Mouse (Mus musculus) ES-Bruce4 (cell line): ENCODE measurements at regions not wholly inside any gene's neighbourhood (a gene's known extent, or its start where the extent isn't known, plus 50 kb on each side); places are given as distances from the start of the nearest gene placed in this dataset.

ENCODE experiments used
- H3K27ac ChIP-seq: 2 replicates; pipeline ENCODE4 v1.5.1; 2012; ENCODE audit warnings: low read length, inconsistent platforms; ENCODE audit not compliant: insufficient read depth
- H3K27me3 ChIP-seq: 2 replicates; pipeline ENCODE4 v1.6.1; 2012; ENCODE audit warnings: mild to moderate bottlenecking, low read length, inconsistent platforms; ENCODE audit not compliant: control insufficient read depth, poor library complexity, insufficient read depth, severe bottlenecking
- H3K36me3 ChIP-seq: 2 replicates; pipeline ENCODE4 v1.6.1; 2012; ENCODE audit warnings: inconsistent platforms, mild to moderate bottlenecking, low read length, moderate library complexity; ENCODE audit not compliant: control insufficient read depth, poor library complexity, insufficient read depth, severe bottlenecking
- H3K4me1 ChIP-seq: one replicate; pipeline ENCODE4 v1.8.1; 2011; ENCODE audit warnings: low read length; ENCODE audit not compliant: control insufficient read depth, insufficient read depth
- H3K4me3 ChIP-seq: 2 replicates; pipeline ENCODE4 v1.5.1; 2011; ENCODE audit warnings: low read depth, mild to moderate bottlenecking, low read length
- H3K9ac ChIP-seq: 2 replicates; pipeline ENCODE4 v1.6.1; 2012; ENCODE audit warnings: low read depth, mild to moderate bottlenecking, inconsistent platforms; ENCODE audit not compliant: poor library complexity, severe bottlenecking
- H3K9me3 ChIP-seq: replicated peaks from 2 replicates; pipeline ENCODE4 v1.6.1; 2012; ENCODE audit warnings: mild to moderate bottlenecking, low read length, inconsistent platforms; ENCODE audit not compliant: control insufficient read depth, poor library complexity, insufficient read depth, severe bottlenecking
- CTCF ChIP-seq: IDR thresholded peaks from one replicate; pipeline ENCODE4 v1.8.1; 2011; ENCODE audit warnings: low read depth, low read length
- EP300 ChIP-seq: IDR thresholded peaks from 2 replicates; pipeline ENCODE4 v1.6.1; 2011; ENCODE audit warnings: low read depth, low read length; ENCODE audit not compliant: insufficient read depth
- POLR2A ChIP-seq: IDR thresholded peaks from one replicate; pipeline ENCODE4 v1.8.1; 2011; ENCODE audit warnings: low read length; ENCODE audit not compliant: insufficient read depth

GRCm38 (mm10) chr2:78655156-78655855, 212.6 kb upstream of the Ube2e3 start:
- Histone ChIP-seq H3K9me3 (no peaks in the 10 kb centered on the region), H3K4me1 (no peaks in the 10 kb centered on the region), H3K27ac (no peak overlapping the region), H3K4me3 (no peak overlapping the region), H3K36me3 (no peaks in the 10 kb centered on the region), H3K27me3 (no peaks in the 10 kb centered on the region), H3K9ac (no peak overlapping the region)
- TF ChIP-seq POLR2A (no peak), CTCF (no peak), EP300 (no peak)

GRCm38 (mm10) chr2:78651549-78651948, 216.4 kb upstream of the Ube2e3 start:
- Histone ChIP-seq H3K4me1 (no peaks in the 10 kb centered on the region), H3K27me3 (no peaks in the 10 kb centered on the region), H3K36me3 (no peaks in the 10 kb centered on the region), H3K9me3 (no peaks in the 10 kb centered on the region), H3K9ac (no peak overlapping the region), H3K27ac (no peak overlapping the region), H3K4me3 (no peak overlapping the region)
- TF ChIP-seq CTCF, result no peak

GRCm38 (mm10) chr2:78640361-78640760, 227.6 kb upstream of the Ube2e3 start:
- Histone ChIP-seq H3K36me3 (no peaks in the 10 kb centered on the region), H3K9me3 (no peaks in the 10 kb centered on the region), H3K9ac (no peak overlapping the region), H3K4me3 (no peak overlapping the region), H3K27me3 (no peaks in the 10 kb centered on the region), H3K4me1 (no peaks in the 10 kb centered on the region), H3K27ac (no peak overlapping the region)
- TF ChIP-seq EP300, result no peak
- TF ChIP-seq POLR2A, result no peak
- TF ChIP-seq CTCF, result no peak

- Histone ChIP-seq H3K27me3 (no peaks in the 10 kb centered on the region), H3K27ac (no peak overlapping the region), H3K4me1 (no peaks in the 10 kb centered on the region), H3K9me3 (no peaks in the 10 kb centered on the region), H3K9ac (no peak overlapping the region), H3K36me3 (no peaks in the 10 kb centered on the region), H3K4me3 (no peak overlapping the region)
- no peak for TF ChIP-seq POLR2A
- TF ChIP-seq EP300, result no peak
- no peak for TF ChIP-seq CTCF
Measured at GRCm38 (mm10) chr2:78625264-78625663, 242.7 kb upstream of the Ube2e3 start.

- Histone ChIP-seq H3K4me1 (no peaks in the 10 kb centered on the region), H3K9me3 (no peaks in the 10 kb centered on the region), H3K9ac (no peak overlapping the region), H3K27me3 (no peaks in the 10 kb centered on the region), H3K4me3 (no peak overlapping the region), H3K27ac (no peak overlapping the region), H3K36me3 (no peaks in the 10 kb centered on the region)
- TF ChIP-seq EP300 (no peak), CTCF (no peak), POLR2A (no peak)
Measured at GRCm38 (mm10) chr2:78606388-78606787, 261.5 kb upstream of the Ube2e3 start.

GRCm38 (mm10) chr2:78600753-78601152, 267.2 kb upstream of the Ube2e3 start:
- H3K27me3 ChIP-seq, result no peaks in the 10 kb centered on the region
- no peaks in the 10 kb centered on the region for H3K4me1 ChIP-seq
- H3K4me3 ChIP-seq, result no peak overlapping the region

More at GRCm38 (mm10) chr2:78600753-78601152, 267.2 kb upstream of the Ube2e3 start:
- H3K9ac ChIP-seq, result no peak overlapping the region
- TF ChIP-seq POLR2A, result no peak
- no peak for TF ChIP-seq EP300
- no peak for TF ChIP-seq CTCF
- no peaks in the 10 kb centered on the region for H3K9me3 ChIP-seq
- no peaks in the 10 kb centered on the region for H3K36me3 ChIP-seq
- H3K27ac ChIP-seq, result no peak overlapping the region
